Mouse (Mus musculus) spleen, postnatal 14 days (tissue): ENCODE measurements around the gene Olfr78.

Experiments
- DNase-seq, 2 experiments: peaks; one replicate each; pipeline ENCODE4 v3.0.0; 2021 to 2022; ENCODE audit warnings: low spot score in 2 of 2

Olfr78 gene

GRCm38 (mm10) chr7:102759266-102759665 is at the start of gene Olfr78, which contains the start of gene Olfr560:
TSS of gene Olfr78 (minus strand) at chr7:102759471.
TSS of gene Olfr560 (minus strand) at chr7:102759366.
- DNase-seq = no peak

- DNase-seq = no peak
Measured at GRCm38 (mm10) chr7:102803180-102803579, 43.9 kb upstream of the Olfr78 start, which contains the start of gene Olfr564. TSS of gene Olfr564 (plus strand) at chr7:102803480.

GRCm38 (mm10) chr7:102770921-102771320 is 11.7 kb upstream of the Olfr78 start, which contains the start of gene Olfr561:
TSS of gene Olfr561 (plus strand) at chr7:102771221.
- no peak for DNase-seq

GRCm38 (mm10) chr7:102752086-102752485 is 7.2 kb downstream of the Olfr78 start:
- no peak for DNase-seq

GRCm38 (mm10) chr7:102737705-102738104 is 21.6 kb downstream of the Olfr78 start:
- no peak for DNase-seq

GRCm38 (mm10) chr7:102733793-102734192 is 25.5 kb downstream of the Olfr78 start:
- DNase-seq = no peak

GRCm38 (mm10) chr7:102727391-102727790 is 31.9 kb downstream of the Olfr78 start, which contains the start of gene Olfr559:
TSS of gene Olfr559 (minus strand) at chr7:102727491.
- no peak for DNase-seq

GRCm38 (mm10) chr7:102718970-102719369 is 40.3 kb downstream of the Olfr78 start, which contains the start of gene Olfr33:
TSS of gene Olfr33 (minus strand) at chr7:102719070.
- DNase-seq = no peak

GRCm38 (mm10) chr7:102701915-102702314 is 57.4 kb downstream of the Olfr78 start, which contains the start of gene Olfr558:
TSS of gene Olfr558 (plus strand) at chr7:102702215.
- DNase-seq = no peak

- no peak for DNase-seq
Measured at GRCm38 (mm10) chr7:102698461-102698860, 60.8 kb downstream of the Olfr78 start.

GRCm38 (mm10) chr7:102695358-102696125 is 63.7 kb downstream of the Olfr78 start, which contains the start of gene Olfr557:
TSS of gene Olfr557 (plus strand) at chr7:102695910.
- DNase-seq = no peak
